Mouse (Mus musculus) intestine, embryonic 14.5 days (tissue): ENCODE data around the gene Cacna1c. TPM values are rescaled to one million over a fixed set of nuclear protein-coding genes. Genes with fewer than 3 reads are reported as not detected.
A peak's percentile ranks its signal among the peaks of the same experiment; 100 is the strongest.

Experiments used
- ATAC-seq: fragments of 200-750 bp; cut with Nextera tagmentation; replicated peaks from 2 replicates; pipeline ENCODE4 v1.8.0; 2017; ENCODE audit warnings: low read depth, moderate number of reproducible peaks, moderate TSS enrichment, moderate library complexity; ENCODE audit not compliant: low FRiP score, low TSS enrichment
- DNase-seq: peaks from one replicate; pipeline ENCODE4 v3.0.0-alpha.2; 2018; ENCODE audit warnings: low spot score
- H3K27ac ChIP-seq: fragments of 300-500 bp; sonication (generic); 2 replicates; pipeline ENCODE4 v1.5.1; 2014; ENCODE audit warnings: low read depth, mild to moderate bottlenecking, control low read depth
- H3K27me3 ChIP-seq: fragments of 300-500 bp; sonication (generic); replicated peaks from 2 replicates; pipeline ENCODE4 v1.6.1; 2014; ENCODE audit warnings: low read length, control low read depth; ENCODE audit not compliant: control insufficient read depth, insufficient read depth
- H3K36me3 ChIP-seq: fragments of 300-500 bp; sonication (generic); 2 replicates; pipeline ENCODE4 v1.6.1; 2014; ENCODE audit warnings: low read length, control low read depth; ENCODE audit not compliant: control insufficient read depth, insufficient read depth
- H3K4me1 ChIP-seq: fragments of 300-500 bp; sonication (generic); replicated peaks from 2 replicates; pipeline ENCODE4 v1.6.1; 2014; ENCODE audit warnings: low read length, control low read depth, mixed read lengths; ENCODE audit not compliant: control insufficient read depth, insufficient read depth
- H3K4me2 ChIP-seq: fragments of 300-500 bp; sonication (generic); 2 replicates; pipeline ENCODE4 v1.6.1; 2014; ENCODE audit warnings: low read length
- H3K4me3 ChIP-seq: fragments of 300-500 bp; sonication (generic); 2 replicates; pipeline ENCODE4 v1.5.1; 2014; ENCODE audit warnings: low read depth, low read length, control low read depth, mixed read lengths
- H3K9ac ChIP-seq: fragments of 300-500 bp; sonication (generic); 2 replicates; pipeline ENCODE4 v1.6.1; 2014; ENCODE audit warnings: mild to moderate bottlenecking, low read length
- H3K9me3 ChIP-seq: fragments of 300-500 bp; sonication (generic); 2 replicates; pipeline ENCODE4 v1.6.1; 2016; ENCODE audit warnings: low read length, control low read depth; ENCODE audit not compliant: control insufficient read depth
- WGBS: fragments of 180-500 bp; shearing (Covaris S2); extraction: QIAGEN DNeasy Blood & Tissue Kit; methylation state at CpG from one replicate; pipeline ENCODE4 v1.1.7; 2014; 5-methylcytosine and 5-hydroxymethylcytosine counted together
- polyA plus RNA-seq: library from polyadenylated mRNA; unstranded; fragments of >200 nt; fragmentation: Nextera tagmentation; extraction: Ambion mirVana; gene quantifications from 2 replicates; pipeline ENCODE4 v1.2.1, GENCODE M21; 2014

The Cacna1c gene
- polyA plus RNA-seq, 1 experiment from 2014 or later = 6.5 TPM

- Histone ChIP-seq H3K9ac (no peak overlapping the region), H3K27me3 (no peaks in the 10 kb centered on the region), H3K9me3 (no peaks in the 10 kb centered on the region), H3K4me2 (no peak overlapping the region), H3K4me1 (no peaks in the 10 kb centered on the region), H3K4me3 (no peak overlapping the region), H3K36me3 (no peaks in the 10 kb centered on the region), H3K27ac (no peak overlapping the region)
- ATAC-seq (no peak), DNase-seq (no peak)
- 14% methylated on average over 4 of the region's 4 CpGs for WGBS
These were observed 51.1 kb downstream of the Cacna1c start for GRCm38 (mm10) chr6:119145109-119145508.

GRCm38 (mm10) chr6:119139561-119139960 lies 56.7 kb downstream of the Cacna1c start:
- Histone ChIP-seq H3K9ac (no peak overlapping the region), H3K36me3 (no peaks in the 10 kb centered on the region), H3K4me1 (no peaks in the 10 kb centered on the region), H3K4me2 (no peak overlapping the region), H3K4me3 (no peak overlapping the region), H3K27me3 (no peaks in the 10 kb centered on the region), H3K9me3 (no peaks in the 10 kb centered on the region), H3K27ac (no peak overlapping the region)
- 18% methylated on average over 7 of the region's 7 CpGs for WGBS
- ATAC-seq (no peak), DNase-seq (no peak)

- no peaks in the 10 kb centered on the region for H3K4me1 ChIP-seq
- H3K36me3 ChIP-seq = no peaks in the 10 kb centered on the region
- ATAC-seq (no peak), DNase-seq (no peak)
- no peaks in the 10 kb centered on the region for H3K9me3 ChIP-seq
- no peaks in the 10 kb centered on the region for H3K27me3 ChIP-seq
- no peak overlapping the region for H3K4me3 ChIP-seq
- H3K4me2 ChIP-seq = no peak overlapping the region
- H3K9ac ChIP-seq = no peak overlapping the region
- 72% methylated on average over 10 of the region's 10 CpGs for WGBS
- no peak overlapping the region for H3K27ac ChIP-seq
These were observed 58.5 kb downstream of the Cacna1c start for GRCm38 (mm10) chr6:119137768-119138167.

DNA sequence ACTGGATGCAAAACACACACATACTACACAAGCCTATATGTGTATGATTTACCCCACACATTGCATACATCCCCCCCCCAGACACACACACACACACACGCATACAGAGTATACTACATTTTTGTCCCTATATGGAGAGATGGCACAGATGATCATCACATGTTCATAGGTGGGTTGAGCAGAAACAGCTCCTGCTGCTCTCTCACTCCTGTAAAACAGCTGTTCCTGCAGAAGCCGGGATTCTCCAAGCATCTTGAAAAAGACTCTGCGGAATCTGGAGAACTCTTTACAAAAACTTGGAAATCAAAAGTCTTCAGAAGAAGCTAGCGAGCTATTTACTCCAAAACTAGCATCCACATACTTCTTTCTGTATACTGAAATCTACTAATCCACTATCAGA lies 63.4 kb downstream of the Cacna1c start:
- H3K9ac ChIP-seq = no peak overlapping the region
- H3K9me3 ChIP-seq = no peaks in the 10 kb centered on the region
- H3K27me3 ChIP-seq = no peaks in the 10 kb centered on the region
- WGBS = 84% methylated on average over 4 of the region's 4 CpGs
- no peak overlapping the region for H3K27ac ChIP-seq
- no peaks in the 10 kb centered on the region for H3K36me3 ChIP-seq
- no peak overlapping the region for H3K4me3 ChIP-seq
- H3K4me2 ChIP-seq = no peak overlapping the region
- DNase-seq (no peak), ATAC-seq (no peak)
- H3K4me1 ChIP-seq = no peaks in the 10 kb centered on the region

DNA sequence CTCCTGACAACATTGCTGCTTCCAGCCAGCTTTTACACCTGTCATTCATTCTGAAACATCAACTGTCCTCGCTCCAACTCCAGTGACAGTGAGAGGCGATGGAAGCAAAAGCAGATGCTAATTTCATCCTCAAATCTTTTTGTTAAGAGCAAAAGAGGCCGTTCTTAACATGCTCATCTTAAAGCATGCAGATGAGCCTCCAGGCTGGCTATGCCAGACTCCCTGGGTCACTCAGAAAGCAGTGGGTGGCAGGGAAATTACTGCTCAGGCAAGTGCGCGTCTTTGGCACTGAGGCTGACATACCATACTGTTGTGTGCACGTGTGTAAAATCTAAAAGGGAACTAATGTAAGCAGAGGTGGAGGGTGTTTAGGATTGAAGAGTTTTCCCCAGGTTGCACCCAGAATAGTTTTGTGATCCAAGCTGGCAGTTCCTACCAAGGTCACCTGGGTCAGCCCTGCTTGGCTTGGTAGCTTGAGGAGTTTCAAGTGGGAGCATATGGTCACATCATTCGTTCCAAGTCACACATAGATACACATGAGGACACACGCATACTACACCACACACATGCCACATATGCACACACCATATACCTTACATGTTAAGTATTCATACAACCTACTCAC lies 64.0 kb downstream of the Cacna1c start:
- ATAC-seq (no peak), DNase-seq (peak; percentile 41)
- no peak overlapping the region for H3K4me2 ChIP-seq
- H3K9ac ChIP-seq = no peak overlapping the region
- no peaks in the 10 kb centered on the region for H3K27me3 ChIP-seq
- no peak overlapping the region for H3K4me3 ChIP-seq
- no peaks in the 10 kb centered on the region for H3K9me3 ChIP-seq
- no peak overlapping the region for H3K27ac ChIP-seq
- no peaks in the 10 kb centered on the region for H3K36me3 ChIP-seq
- 74% methylated on average over 8 of the region's 8 CpGs for WGBS
- H3K4me1 ChIP-seq = no peaks in the 10 kb centered on the region

- no peaks in the 10 kb centered on the region for H3K4me1 ChIP-seq
- ATAC-seq = no peak
- WGBS = 81% methylated on average over 5 of the region's 5 CpGs
These were observed 66.6 kb downstream of the Cacna1c start for GRCm38 (mm10) chr6:119129664-119130063.

DNA sequence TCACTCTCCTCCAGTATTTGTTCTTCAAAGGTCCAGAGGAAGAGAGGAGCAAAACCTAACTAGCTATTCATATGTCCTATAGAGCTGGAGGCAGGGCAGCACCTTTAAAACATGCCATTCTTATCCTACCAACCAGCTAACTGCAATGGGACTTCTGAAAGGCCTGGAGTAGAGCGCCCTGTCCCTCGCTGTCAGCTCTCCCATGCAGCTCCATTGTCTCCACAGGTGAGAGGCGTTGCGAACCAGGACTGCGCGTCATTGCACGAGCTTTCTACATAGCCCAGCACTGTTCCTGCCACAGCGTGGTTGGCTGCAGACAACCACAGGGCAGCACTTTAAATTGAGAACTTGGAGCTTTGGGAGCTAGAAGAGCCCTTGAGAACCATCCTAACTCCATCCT lies 67.7 kb downstream of the Cacna1c start:
- Histone ChIP-seq H3K4me3 (no peak overlapping the region), H3K27me3 (no peaks in the 10 kb centered on the region), H3K4me2 (no peak overlapping the region), H3K27ac (no peak overlapping the region), H3K9me3 (0 out of 2 replicates have a peak, but pooled peaks cover 3% of the 10 kb centered on the region), H3K4me1 (no peaks in the 10 kb centered on the region), H3K9ac (no peak overlapping the region), H3K36me3 (no peaks in the 10 kb centered on the region)
- peak; percentile 4 for DNase-seq
- WGBS = 84% methylated on average over 8 of the region's 8 CpGs
- no peak for ATAC-seq

More at GRCm38 (mm10) chr6:119129664-119130063, 66.6 kb downstream of the Cacna1c start:
- peak; percentile 51 for DNase-seq
- no peaks in the 10 kb centered on the region for H3K36me3 ChIP-seq
- H3K27ac ChIP-seq = no peak overlapping the region
- no peaks in the 10 kb centered on the region for H3K27me3 ChIP-seq
- H3K9me3 ChIP-seq = 0 out of 2 replicates have a peak, but pooled peaks cover 2% of the 10 kb centered on the region
- no peak overlapping the region for H3K4me2 ChIP-seq
- no peak overlapping the region for H3K9ac ChIP-seq
- H3K4me3 ChIP-seq = no peak overlapping the region

DNA sequence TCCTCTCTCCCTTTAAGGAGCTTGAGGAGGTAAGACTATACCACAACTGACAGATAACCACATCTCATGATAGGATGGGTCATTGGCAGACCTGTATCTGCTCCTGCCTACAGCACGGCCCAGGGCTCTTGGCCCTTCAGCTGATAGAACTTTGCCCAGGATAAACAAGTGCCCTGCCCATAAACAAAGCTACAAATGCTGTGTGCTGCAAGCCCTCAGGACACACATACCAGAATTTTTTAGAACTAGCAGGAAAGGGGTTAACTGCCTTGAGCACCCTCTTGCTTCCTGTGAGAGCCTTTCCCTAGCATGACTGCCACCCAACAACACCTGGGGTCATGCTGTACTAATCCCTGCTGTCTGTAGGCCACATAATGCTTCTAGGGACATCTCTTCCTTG lies 68.1 kb downstream of the Cacna1c start:
- H3K4me1 ChIP-seq = no peaks in the 10 kb centered on the region
- DNase-seq (peak; percentile 48), ATAC-seq (no peak)
- H3K4me2 ChIP-seq = no peak overlapping the region
- H3K4me3 ChIP-seq = no peak overlapping the region
- H3K27ac ChIP-seq = no peak overlapping the region
- H3K27me3 ChIP-seq = no peaks in the 10 kb centered on the region
- H3K9me3 ChIP-seq = 0 out of 2 replicates have a peak, but pooled peaks cover 3% of the 10 kb centered on the region
- 86% methylated on average over 1 of the region's 1 CpGs for WGBS
- no peaks in the 10 kb centered on the region for H3K36me3 ChIP-seq
- no peak overlapping the region for H3K9ac ChIP-seq

GRCm38 (mm10) chr6:119126991-119127390 lies 69.2 kb downstream of the Cacna1c start:
- WGBS = 85% methylated on average over 3 of the region's 3 CpGs
- DNase-seq = peak; percentile 25
- H3K9me3 ChIP-seq = 0 out of 2 replicates have a peak, but pooled peaks cover 3% of the 10 kb centered on the region

More at GRCm38 (mm10) chr6:119126991-119127390, 69.2 kb downstream of the Cacna1c start:
- no peak for ATAC-seq
- Histone ChIP-seq H3K4me3 (no peak overlapping the region), H3K9ac (no peak overlapping the region), H3K36me3 (no peaks in the 10 kb centered on the region), H3K27ac (no peak overlapping the region), H3K27me3 (no peaks in the 10 kb centered on the region), H3K4me2 (no peak overlapping the region), H3K4me1 (no peaks in the 10 kb centered on the region)
